Mouse (Mus musculus): ENCODE results near the gene Gm10719.
"Not testable (repeated sequence)": the region's sequence is repeated elsewhere in the genome, so short reads cannot be mapped to it uniquely, and the experiment has no call there.

DNA sequence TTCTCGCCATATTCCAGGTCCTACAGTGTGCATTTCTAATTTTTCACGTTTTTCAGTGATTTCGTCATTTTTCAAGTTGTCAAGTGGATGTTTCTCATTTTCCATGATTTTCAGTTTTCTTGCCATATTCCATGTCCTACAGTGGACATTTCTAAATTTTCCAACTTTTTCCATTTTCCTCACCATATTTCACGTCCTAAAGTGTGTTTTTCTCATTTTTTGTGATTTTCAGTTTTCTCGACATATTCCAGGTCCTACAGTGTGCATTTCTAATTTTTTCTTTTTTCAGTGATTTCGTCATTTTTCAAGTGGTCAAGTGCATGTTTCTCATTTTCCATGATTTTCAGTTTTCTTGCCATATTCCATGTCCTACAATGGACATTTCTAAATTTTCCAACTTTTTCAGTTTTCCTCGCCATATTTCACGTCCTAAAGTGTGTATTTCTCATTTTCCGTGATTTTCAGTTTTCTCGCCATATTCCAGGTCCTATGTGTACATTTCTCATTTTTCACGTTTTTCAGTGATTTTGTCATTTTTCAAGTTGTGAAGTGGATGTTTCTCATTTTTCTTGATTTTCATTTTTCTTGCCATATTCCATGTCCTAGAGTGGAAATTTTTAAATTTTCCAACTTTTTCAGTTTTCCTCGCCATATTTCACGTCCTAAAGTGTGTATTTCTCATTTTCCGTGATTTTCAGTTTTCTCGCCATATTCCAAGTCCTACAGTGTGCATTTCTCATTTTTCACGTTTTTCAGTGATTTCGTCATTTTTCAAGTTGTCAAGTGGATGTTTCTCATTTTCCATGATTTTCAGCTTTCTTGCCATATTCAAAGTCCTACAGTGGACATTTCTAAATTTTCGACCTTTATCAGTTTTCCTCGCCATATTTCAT, 2.9 kb downstream of the Gm10719 start:
- TF ChIP-seq POLR2A (IDR thresholded peaks at IDR 0.05; ENCODE audit: low read depth, low read length); CTCF (IDR thresholded peaks at IDR 0.05; ENCODE audit: borderline replicate concordance, insufficient read depth, low read length): not testable (repeated sequence)

All from embryonic fibroblast, embryonic 13.5 days (primary cell).